Mouse (Mus musculus) forebrain, embryonic 12.5 days (tissue): ENCODE data around the gene Prr7. TPM values are rescaled to one million over a fixed set of nuclear protein-coding genes. Genes with fewer than 3 reads are reported as not detected.

ENCODE experiments used
- ATAC-seq: fragments of 200-750 bp; cut with Nextera tagmentation; 2 replicates; pipeline ENCODE4 v1.8.0; 2017; ENCODE audit warnings: moderate TSS enrichment; ENCODE audit not compliant: low FRiP score
- H3K27ac ChIP-seq: fragments of 300-500 bp; sonication (generic); 2 replicates; pipeline ENCODE4 v1.5.1; 2016; ENCODE audit warnings: mild to moderate bottlenecking
- H3K27me3 ChIP-seq: fragments of 300-500 bp; sonication (generic); 2 replicates; pipeline ENCODE4 v1.6.1; 2016; ENCODE audit warnings: mild to moderate bottlenecking
- H3K36me3 ChIP-seq: fragments of 300-500 bp; sonication (generic); replicated peaks from 2 replicates; pipeline ENCODE4 v1.6.1; 2016; ENCODE audit warnings: mild to moderate bottlenecking
- H3K4me1 ChIP-seq: fragments of 300-500 bp; sonication (generic); 2 replicates; pipeline ENCODE4 v1.6.1; 2016
- H3K4me2 ChIP-seq: fragments of 300-500 bp; sonication (generic); 2 replicates; pipeline ENCODE4 v1.6.1; 2016; ENCODE audit warnings: mild to moderate bottlenecking, moderate library complexity
- H3K4me3 ChIP-seq: fragments of 300-500 bp; sonication (generic); replicated peaks from 2 replicates; pipeline ENCODE4 v1.5.1; 2016; ENCODE audit warnings: mild to moderate bottlenecking
- H3K9ac ChIP-seq: fragments of 300-500 bp; sonication (generic); 2 replicates; pipeline ENCODE4 v1.6.1; 2016; ENCODE audit warnings: mild to moderate bottlenecking
- H3K9me3 ChIP-seq: fragments of 300-500 bp; sonication (generic); 2 replicates; pipeline ENCODE4 v1.6.1; 2016
- WGBS: fragments of 180-500 bp; shearing (Covaris S2); methylation state at CpG from one replicate; pipeline ENCODE4 v1.1.7; 2016; 5-methylcytosine and 5-hydroxymethylcytosine counted together
- polyA plus RNA-seq: library from polyadenylated mRNA; unstranded; fragments of >200 nt; fragmentation: Nextera tagmentation; extraction: Ambion mirVana; gene quantifications from 2 replicates; pipeline ENCODE4 v1.2.1, GENCODE M21; 2016

Prr7 gene
- 1.7 and 2.7 TPM in 2 replicates for polyA plus RNA-seq

DNA sequence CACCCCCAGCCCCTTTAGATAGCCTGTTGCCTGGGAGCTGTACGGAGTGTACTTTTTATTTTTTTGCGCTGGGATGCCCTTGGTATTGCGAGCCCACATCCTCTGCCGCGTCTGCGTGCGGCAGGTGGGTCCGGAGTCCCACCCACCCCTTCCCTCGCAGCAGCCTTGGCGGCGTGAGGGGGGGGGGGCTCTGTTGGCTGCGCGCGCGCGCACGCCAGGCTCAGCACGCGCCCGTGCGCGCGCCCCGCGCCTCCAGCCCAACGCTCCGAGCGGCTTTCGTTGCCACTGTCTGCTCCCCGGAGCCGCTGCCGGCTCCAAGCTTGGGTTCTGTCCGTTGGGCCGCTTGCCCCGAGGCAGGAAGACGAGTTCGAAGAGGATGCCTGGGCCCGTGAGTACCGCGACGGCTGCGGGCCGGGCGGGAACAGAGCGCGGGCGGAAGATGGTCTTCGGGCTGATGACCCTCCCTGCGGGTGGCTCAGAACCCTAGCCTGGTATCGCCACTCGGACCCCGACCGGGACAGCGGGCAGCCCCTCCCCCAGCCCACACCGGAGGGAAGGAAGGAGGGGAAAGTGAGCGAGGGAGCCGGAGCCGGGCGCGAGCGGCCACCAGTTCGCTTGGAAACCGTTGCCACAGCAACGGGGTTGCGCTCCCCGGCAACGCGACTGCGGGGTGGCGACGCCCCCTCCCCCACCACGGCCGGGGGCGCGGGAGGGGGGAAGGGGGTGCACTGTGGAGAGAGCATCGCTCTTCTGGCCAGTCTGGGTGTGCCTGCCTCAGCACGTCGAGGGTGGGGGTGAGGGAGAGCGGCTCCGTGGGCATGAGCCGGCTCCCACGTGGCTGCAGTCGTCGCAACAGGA is at the start of gene Prr7:
Prr7 (plus strand) TSS at position 241 of the 858 bp plus-strand sequence.
- Histone ChIP-seq H3K4me2 (peak within 1 kb of the TSS; percentile 83), H3K27me3 (no peaks in the 10 kb centered on the region), H3K27ac (peak within 1 kb of the TSS; percentile 99), H3K4me1 (peaks cover 61% of the 10 kb centered on the region), H3K4me3 (peak within 1 kb of the TSS; percentile 70), H3K9me3 (no peaks in the 10 kb centered on the region), H3K9ac (peak within 1 kb of the TSS; percentile 95), H3K36me3 (peaks cover 34% of the 10 kb centered on the region)
- WGBS = under 1% methylated on average over 67 of the region's 84 CpGs
- ATAC-seq = peak; percentile 86

- H3K4me1 ChIP-seq = peaks cover 10% of the 10 kb centered on the region
- 11% methylated on average over 41 of the region's 41 CpGs for whole genome bisulfite sequencing
- peaks cover 53% of the 10 kb centered on the region for H3K27me3 ChIP-seq
Observed at GRCm38 (mm10) chr13:55414743-55415380, 49.2 kb upstream of the Prr7 start, which contains the start of gene Pfn3. Gene Pfn3, minus strand, starts transcription at chr13:55415232.

DNA sequence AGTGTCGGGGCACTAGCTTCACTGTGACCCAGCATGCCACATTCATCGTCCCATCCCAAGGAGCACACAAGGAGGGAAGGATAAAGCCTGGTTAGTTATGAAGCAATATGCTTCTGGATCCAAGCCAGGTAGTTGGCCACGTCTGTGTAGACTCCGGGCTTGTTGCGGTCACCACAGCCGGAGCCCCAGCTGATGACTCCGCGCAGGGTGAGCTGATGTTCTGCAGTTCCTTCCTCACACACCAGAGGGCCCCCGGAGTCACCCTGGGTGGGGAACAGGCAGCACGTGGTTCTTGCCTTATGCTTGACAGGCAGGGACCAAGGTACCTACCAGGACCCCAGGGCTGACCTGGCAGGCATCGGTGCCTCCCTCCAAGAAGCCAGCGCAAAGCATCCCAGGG is 46.1 kb upstream of the Prr7 start:
- Histone ChIP-seq H3K4me2 (peak overlapping the region; percentile 17; the same call in 1 of the 2 replicates), H3K27me3 (peaks cover 79% of the 10 kb centered on the region), H3K9ac (no peak overlapping the region), H3K27ac (no peak overlapping the region), H3K9me3 (no peaks in the 10 kb centered on the region), H3K4me3 (no peak overlapping the region), H3K4me1 (peaks cover 20% of the 10 kb centered on the region), H3K36me3 (no peaks in the 10 kb centered on the region)
- 13% methylated on average over 12 of the region's 12 CpGs for WGBS
- peak; percentile 50; the same call in 1 of the 2 replicates for ATAC-seq

More at GRCm38 (mm10) chr13:55414743-55415380, 49.2 kb upstream of the Prr7 start, which contains the start of gene Pfn3:
- H3K9me3 ChIP-seq = no peaks in the 10 kb centered on the region
- no peaks in the 10 kb centered on the region for H3K36me3 ChIP-seq
- peak within 1 kb of the TSS; percentile 64 for H3K4me2 ChIP-seq
- peak within 1 kb of the TSS; percentile 37 for H3K4me3 ChIP-seq
- H3K9ac ChIP-seq = peak within 1 kb of the TSS; percentile 55
- peak; percentile 70 for ATAC-seq
- no peak within 1 kb of the TSS for H3K27ac ChIP-seq

- H3K4me1 ChIP-seq = peaks cover 20% of the 10 kb centered on the region
- no peaks in the 10 kb centered on the region for H3K9me3 ChIP-seq
- no peak overlapping the region for H3K9ac ChIP-seq
- H3K4me3 ChIP-seq = no peak overlapping the region
- 86% methylated on average over 5 of the region's 5 CpGs for WGBS
- no peaks in the 10 kb centered on the region for H3K36me3 ChIP-seq
- no peak for ATAC-seq
- no peak overlapping the region for H3K27ac ChIP-seq
- no peak overlapping the region for H3K4me2 ChIP-seq
- peaks cover 68% of the 10 kb centered on the region for H3K27me3 ChIP-seq
Observed at GRCm38 (mm10) chr13:55419142-55419541, 44.9 kb upstream of the Prr7 start.

DNA sequence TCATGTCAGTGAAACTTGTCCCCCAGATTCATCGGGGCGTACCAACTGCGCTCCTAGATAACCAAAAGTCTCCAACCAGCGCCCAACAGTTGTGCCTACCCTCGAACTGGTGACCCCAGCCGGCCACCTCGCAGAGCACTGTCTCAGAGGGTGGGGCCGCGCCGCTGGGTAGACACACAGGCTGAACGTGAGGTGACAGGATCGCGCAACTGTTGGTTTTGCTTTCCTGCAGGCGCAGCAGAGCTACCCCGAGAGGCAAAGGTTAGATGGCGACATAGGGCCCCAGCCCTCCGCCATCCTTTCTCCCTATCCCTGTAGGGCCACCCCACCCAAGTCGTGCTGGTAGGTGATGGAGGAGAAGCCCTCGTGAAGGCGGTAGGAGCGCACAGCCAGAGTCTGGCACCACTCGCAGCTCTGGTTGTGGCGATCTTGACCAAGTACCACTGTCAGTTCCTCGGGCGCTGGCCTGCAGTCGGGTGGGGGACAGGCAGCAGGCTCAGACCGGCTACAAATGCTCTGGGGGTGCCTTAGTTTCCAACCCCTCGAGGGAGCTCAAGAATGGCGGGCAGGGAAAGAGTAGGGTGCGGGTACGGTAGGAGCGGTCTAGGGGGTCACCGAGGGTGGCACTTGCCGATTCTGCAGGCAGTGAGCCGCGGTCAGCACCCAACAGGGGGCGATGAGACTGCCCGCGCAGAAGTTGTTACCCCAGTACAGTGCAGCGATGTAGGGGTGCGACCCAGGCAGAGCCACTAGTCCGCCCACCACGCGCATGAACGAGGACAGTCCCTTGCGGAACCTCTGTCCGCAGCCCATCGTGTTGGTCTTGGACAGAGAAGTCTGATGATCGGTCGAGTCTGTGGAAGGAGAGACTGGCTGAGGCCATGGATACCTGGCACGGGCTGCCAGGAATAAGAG is 43.8 kb upstream of the Prr7 start:
- no peaks in the 10 kb centered on the region for H3K36me3 ChIP-seq
- peaks cover 13% of the 10 kb centered on the region for H3K4me1 ChIP-seq
- 0 out of 2 replicates have a peak, but pooled peaks have one; percentile 12 for ATAC-seq
- 36% methylated on average over 51 of the region's 51 CpGs for WGBS
- H3K27me3 ChIP-seq = peaks cover 58% of the 10 kb centered on the region
- no peak overlapping the region for H3K27ac ChIP-seq
- H3K9ac ChIP-seq = no peak overlapping the region
- no peaks in the 10 kb centered on the region for H3K9me3 ChIP-seq
- H3K4me3 ChIP-seq = peak overlapping the region; percentile 5; the same call in 1 of the 2 replicates
- peak overlapping the region; percentile 45; the same call in 1 of the 2 replicates for H3K4me2 ChIP-seq

DNA sequence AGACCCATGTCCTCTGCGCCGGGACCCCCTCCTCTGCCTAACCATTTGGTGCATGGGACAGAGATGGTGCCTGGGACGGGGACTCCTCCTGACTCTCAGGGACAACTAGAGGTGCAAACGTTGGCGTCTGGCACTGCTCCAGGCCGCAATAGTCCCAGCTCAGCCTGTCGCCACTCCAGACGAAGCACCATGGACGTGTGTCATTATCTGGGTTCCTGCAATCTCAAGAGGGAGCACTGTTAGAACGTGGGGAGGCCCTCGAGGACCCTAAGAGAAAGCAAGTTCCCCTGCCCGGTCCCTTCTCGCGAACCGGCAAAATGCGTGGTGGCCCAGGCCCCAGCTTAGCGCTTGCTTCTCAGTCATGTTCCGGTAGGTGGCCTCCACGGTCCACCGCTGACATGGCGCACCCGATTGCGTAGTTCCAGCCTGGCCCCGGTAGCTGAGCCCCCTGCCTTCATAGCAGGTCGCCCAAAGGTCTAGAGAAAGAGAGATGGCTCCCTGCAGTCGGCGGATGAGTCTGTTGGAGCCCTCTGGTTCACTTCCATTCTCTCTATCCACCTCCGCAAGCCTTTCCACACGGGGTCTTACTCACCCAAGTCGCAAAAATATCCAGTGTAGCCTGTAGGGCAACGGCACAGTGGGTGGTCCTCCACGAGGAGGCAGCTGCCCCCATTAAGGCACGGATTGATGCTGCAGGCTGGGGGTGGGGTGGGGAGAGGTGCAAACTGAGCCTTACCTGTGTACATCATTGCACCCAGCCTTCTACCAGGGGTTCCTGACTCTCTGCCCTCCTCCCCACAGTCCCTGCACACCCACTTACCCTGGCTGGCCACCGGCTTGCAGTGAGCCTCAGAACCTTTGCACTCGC is 42.9 kb upstream of the Prr7 start:
- Histone ChIP-seq H3K9me3 (no peaks in the 10 kb centered on the region), H3K4me1 (peaks cover 13% of the 10 kb centered on the region), H3K27me3 (peaks cover 58% of the 10 kb centered on the region), H3K27ac (no peak overlapping the region), H3K4me2 (peak overlapping the region; percentile 45), H3K4me3 (peak overlapping the region; percentile 12), H3K36me3 (no peaks in the 10 kb centered on the region), H3K9ac (no peak overlapping the region)
- peak; percentile 69; the same call in 1 of the 2 replicates for ATAC-seq
- 18% methylated on average over 35 of the region's 35 CpGs for WGBS

- no peak for ATAC-seq
- Histone ChIP-seq H3K4me1 (peaks cover 1% of the 10 kb centered on the region; the same call in 1 of the 2 replicates), H3K9me3 (no peaks in the 10 kb centered on the region)
Observed at GRCm38 (mm10) chr13:55426613-55427012, 37.5 kb upstream of the Prr7 start, which contains the start of gene F12. Gene F12, minus strand, starts transcription at chr13:55426793.

GRCm38 (mm10) chr13:55429226-55429888 is 34.7 kb upstream of the Prr7 start:
- no peak for ATAC-seq
- Histone ChIP-seq H3K9ac (no peak overlapping the region), H3K36me3 (no peaks in the 10 kb centered on the region), H3K4me2 (no peak overlapping the region), H3K9me3 (no peaks in the 10 kb centered on the region), H3K27ac (no peak overlapping the region), H3K4me1 (no peaks in the 10 kb centered on the region), H3K27me3 (no peaks in the 10 kb centered on the region), H3K4me3 (no peak overlapping the region)
- 78% methylated on average over 12 of the region's 12 CpGs for WGBS

More at GRCm38 (mm10) chr13:55426613-55427012, 37.5 kb upstream of the Prr7 start, which contains the start of gene F12:
- WGBS = 91% methylated on average over 10 of the region's 10 CpGs
- peaks cover 12% of the 10 kb centered on the region for H3K27me3 ChIP-seq
- H3K4me3 ChIP-seq = no peak within 1 kb of the TSS
- H3K4me2 ChIP-seq = no peak within 1 kb of the TSS
- H3K9ac ChIP-seq = no peak within 1 kb of the TSS
- no peaks in the 10 kb centered on the region for H3K36me3 ChIP-seq
- no peak within 1 kb of the TSS for H3K27ac ChIP-seq

DNA sequence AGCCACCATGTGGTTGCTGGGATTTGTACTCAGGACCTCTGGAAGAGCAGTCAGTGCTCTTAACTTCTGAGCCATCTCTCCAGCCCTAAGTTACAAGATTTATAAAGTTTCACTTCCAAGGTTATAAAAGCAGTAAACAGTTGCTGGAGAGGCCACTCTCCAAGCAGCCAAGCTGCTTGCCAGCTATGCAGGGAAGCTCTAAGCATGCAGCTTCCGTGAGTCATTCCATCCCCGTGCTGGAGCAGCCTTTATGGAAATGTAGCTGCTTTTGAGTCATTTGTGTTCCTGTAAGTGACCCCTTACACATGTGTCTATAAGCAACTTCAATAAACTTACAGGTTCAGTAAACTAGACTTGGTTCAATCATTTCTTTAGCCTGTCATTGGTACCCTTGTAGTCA is 33.5 kb upstream of the Prr7 start:
- no peak overlapping the region for H3K4me2 ChIP-seq
- H3K4me3 ChIP-seq = no peak overlapping the region
- H3K9me3 ChIP-seq = no peaks in the 10 kb centered on the region
- no peaks in the 10 kb centered on the region for H3K27me3 ChIP-seq
- H3K9ac ChIP-seq = no peak overlapping the region
- ATAC-seq = no peak
- 80% methylated on average over 2 of the region's 2 CpGs for WGBS
- no peak overlapping the region for H3K27ac ChIP-seq
- H3K36me3 ChIP-seq = no peaks in the 10 kb centered on the region
- H3K4me1 ChIP-seq = no peaks in the 10 kb centered on the region

DNA sequence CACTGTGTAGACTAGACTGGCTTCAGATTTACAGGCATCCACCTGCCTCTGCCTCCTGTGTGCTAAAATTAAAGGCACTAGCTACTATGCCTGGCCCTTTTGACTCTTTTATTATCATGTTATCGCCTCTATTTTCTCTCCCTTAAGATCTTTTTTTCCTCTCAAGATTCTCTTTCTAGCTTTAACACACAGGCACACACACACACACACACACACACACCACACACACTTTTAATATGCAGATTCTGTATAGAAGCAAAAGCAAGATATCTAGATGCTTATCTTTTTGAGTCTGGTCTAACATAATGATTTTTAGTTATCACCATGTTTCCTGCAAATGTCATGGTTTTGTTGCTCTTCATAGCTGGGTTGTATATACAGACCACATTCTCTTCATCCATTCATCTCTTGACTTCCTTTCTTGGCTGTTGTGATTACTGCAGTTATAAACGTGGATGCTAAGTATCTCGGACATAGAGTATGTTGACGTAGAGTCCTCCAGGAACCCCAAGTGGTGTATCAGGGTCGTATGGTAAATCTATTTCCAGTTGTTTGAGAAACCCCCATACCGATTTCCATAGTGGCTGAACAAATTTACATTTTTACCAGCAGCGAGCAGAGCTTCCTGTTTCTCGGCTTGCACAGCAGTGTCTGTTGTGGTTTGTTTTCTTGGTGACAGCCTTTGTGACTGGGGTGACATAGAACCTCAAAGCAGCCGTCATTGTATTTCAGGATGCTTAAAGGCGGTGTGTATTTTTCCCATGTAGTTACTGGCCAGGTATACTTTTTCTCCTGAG is 32.0 kb upstream of the Prr7 start:
- Histone ChIP-seq H3K27me3 (no peaks in the 10 kb centered on the region), H3K36me3 (no peaks in the 10 kb centered on the region), H3K9me3 (no peaks in the 10 kb centered on the region), H3K4me1 (no peaks in the 10 kb centered on the region), H3K27ac (no peak overlapping the region), H3K4me3 (no peak overlapping the region), H3K4me2 (no peak overlapping the region), H3K9ac (no peak overlapping the region)
- WGBS = 81% methylated on average over 10 of the region's 10 CpGs
- ATAC-seq = no peak
